Mouse (Mus musculus) MEL (cell line): ENCODE measurements around the gene BC005537. TPM values are rescaled to one million over a fixed set of nuclear protein-coding genes. Genes with fewer than 3 reads are reported as not detected.

Source experiments
- DNase-seq: peaks from one replicate; pipeline ENCODE4 v3.0.0; 2011; ENCODE audit warnings: low read depth, low spot score
- H3K27ac ChIP-seq: 2 replicates; pipeline ENCODE4 v1.5.1; 2012; ENCODE audit warnings: low read depth, mild to moderate bottlenecking, control low read depth, low read length, moderate library complexity; ENCODE audit not compliant: control insufficient read depth
- H3K27me3 ChIP-seq, 2 experiments: fragments of 150-350 bp in 1 of 2; sonication (generic) in 1 of 2; 2 replicates each; pipeline ENCODE4 v1.6.1; 2012; ENCODE audit warnings: low read length in 2 of 2, mild to moderate bottlenecking in 2 of 2, improper control_type of control experiment in 1 of 2, moderate library complexity in 1 of 2; ENCODE audit not compliant: insufficient read depth in 2 of 2, control insufficient read depth in 1 of 2
- H3K36me3 ChIP-seq, 2 experiments: 2 replicates each; pipeline ENCODE4 v1.6.1; 2012 to 2014; ENCODE audit warnings: low read length in 2 of 2, improper control_type of control experiment in 1 of 2, inconsistent platforms in 1 of 2, mild to moderate bottlenecking in 1 of 2; ENCODE audit not compliant: insufficient read depth in 2 of 2, control insufficient read depth in 1 of 2
- H3K4me1 ChIP-seq, 2 experiments: fragments of 150-350 bp in 1 of 2; sonication (generic) in 1 of 2; 2 replicates each; pipeline ENCODE4 v1.6.1; 2012; ENCODE audit warnings: low read length in 2 of 2, improper control_type of control experiment in 1 of 2, mild to moderate bottlenecking in 1 of 2; ENCODE audit not compliant: insufficient read depth in 2 of 2, control insufficient read depth in 1 of 2
- H3K4me3 ChIP-seq, 2 experiments: fragments of 150-350 bp in 1 of 2; sonication (generic) in 1 of 2; 2 replicates each; pipeline ENCODE4 v1.5.1; 2012; ENCODE audit warnings: low read depth in 2 of 2, low read length in 2 of 2, mild to moderate bottlenecking in 2 of 2, moderate library complexity in 2 of 2, control low read depth in 1 of 2, improper control_type of control experiment in 1 of 2; ENCODE audit not compliant: control insufficient read depth in 1 of 2, insufficient read depth in 1 of 2
- H3K79me2 ChIP-seq: 2 replicates; pipeline ENCODE4 v1.6.1; 2012; ENCODE audit warnings: mild to moderate bottlenecking, low read length, moderate library complexity; ENCODE audit not compliant: control insufficient read depth, poor library complexity, insufficient read depth
- H3K9ac ChIP-seq: 2 replicates; pipeline ENCODE4 v1.6.1; 2012; ENCODE audit warnings: low read depth, mild to moderate bottlenecking, control low read depth, low read length, moderate library complexity; ENCODE audit not compliant: control insufficient read depth, poor library complexity, severe bottlenecking
- H3K9me3 ChIP-seq: fragments of 150-350 bp; sonication (generic); replicated peaks from 2 replicates; pipeline ENCODE4 v1.6.1; 2012; ENCODE audit warnings: mild to moderate bottlenecking, low read length, improper control_type of control experiment, moderate library complexity; ENCODE audit not compliant: insufficient read depth
- BHLHE40 ChIP-seq: IDR thresholded peaks from 2 replicates; pipeline ENCODE4 v1.6.1; 2012; ENCODE audit warnings: low read depth, mild to moderate bottlenecking, inconsistent platforms, low read length, improper control_type of control experiment, borderline replicate concordance
- CHD1 ChIP-seq: IDR thresholded peaks from 2 replicates; pipeline ENCODE4 v1.6.1; 2012; ENCODE audit warnings: low read depth, mild to moderate bottlenecking, inconsistent platforms, low read length, improper control_type of control experiment
- ELF1 ChIP-seq: IDR thresholded peaks from 2 replicates; pipeline ENCODE4 v1.6.1; 2014; ENCODE audit warnings: low read depth, mild to moderate bottlenecking, inconsistent platforms, low read length, improper control_type of control experiment, moderate library complexity
- HCFC1 ChIP-seq: IDR thresholded peaks from 2 replicates; pipeline ENCODE4 v1.6.1; 2012; ENCODE audit warnings: low read depth, mild to moderate bottlenecking, inconsistent platforms, low read length, improper control_type of control experiment, moderate library complexity
- JUND ChIP-seq: IDR thresholded peaks from 2 replicates; pipeline ENCODE4 v1.6.1; 2011; ENCODE audit warnings: low read depth, mild to moderate bottlenecking, improper control_type of control experiment, low read length
- KAT2A ChIP-seq: conservative IDR thresholded peaks from 2 replicates; pipeline ENCODE4 v1.6.1; 2012; ENCODE audit warnings: low read depth, low read length, improper control_type of control experiment, inconsistent platforms
- MAFK ChIP-seq: IDR thresholded peaks from 2 replicates; pipeline ENCODE4 v1.6.1; 2011; ENCODE audit warnings: low read depth, mild to moderate bottlenecking, low read length, improper control_type of control experiment, borderline replicate concordance
- MAZ ChIP-seq: IDR thresholded peaks from 2 replicates; pipeline ENCODE4 v1.6.1; 2012; ENCODE audit warnings: low read depth, mild to moderate bottlenecking, inconsistent platforms, low read length, improper control_type of control experiment
- MEF2A ChIP-seq: IDR thresholded peaks from 2 replicates; pipeline ENCODE4 v1.6.1; 2014; ENCODE audit warnings: low read depth, mild to moderate bottlenecking, inconsistent platforms, low read length, improper control_type of control experiment; ENCODE audit not compliant: poor library complexity, insufficient replicate concordance, severe bottlenecking; ENCODE audit errors: extremely low read depth
- MYB ChIP-seq: IDR thresholded peaks from 2 replicates; pipeline ENCODE4 v1.6.1; 2011; ENCODE audit warnings: mild to moderate bottlenecking, low read depth, low read length, improper control_type of control experiment
- MYC ChIP-seq: IDR thresholded peaks from 2 replicates; pipeline ENCODE4 v1.6.1; 2011; ENCODE audit warnings: low read depth, mild to moderate bottlenecking, low read length, improper control_type of control experiment, moderate library complexity
- NELFE ChIP-seq: IDR thresholded peaks from 2 replicates; pipeline ENCODE4 v1.6.1; 2011; ENCODE audit warnings: low read depth, low read length, improper control_type of control experiment
- POLR2A ChIP-seq, 2 experiments: IDR thresholded peaks; 2 replicates each; pipeline ENCODE4 v1.6.1; 2011 to 2012; ENCODE audit warnings: low read length in 2 of 2, mild to moderate bottlenecking in 2 of 2, control low read depth in 1 of 2, improper control_type of control experiment in 1 of 2, low read depth in 1 of 2, moderate library complexity in 1 of 2; ENCODE audit not compliant: control insufficient read depth in 1 of 2, insufficient read depth in 1 of 2, poor library complexity in 1 of 2
- POLR2AphosphoS2 ChIP-seq: IDR thresholded peaks from 2 replicates; pipeline ENCODE4 v1.6.1; 2011; ENCODE audit warnings: low read length, improper control_type of control experiment
- POLR2AphosphoS5 ChIP-seq: IDR thresholded peaks from 2 replicates; pipeline ENCODE4 v1.6.1; 2012; ENCODE audit warnings: low read depth, borderline replicate concordance, mild to moderate bottlenecking, inconsistent platforms, low read length, moderate library complexity, mixed read lengths
- RCOR1 ChIP-seq: IDR thresholded peaks from 2 replicates; pipeline ENCODE4 v1.6.1; 2012; ENCODE audit warnings: low read depth, mild to moderate bottlenecking, inconsistent platforms, low read length, improper control_type of control experiment
- SMC3 ChIP-seq: IDR thresholded peaks from 2 replicates; pipeline ENCODE4 v1.6.1; 2011; ENCODE audit warnings: low read depth, low read length, improper control_type of control experiment
- TBP ChIP-seq: IDR thresholded peaks from 2 replicates; pipeline ENCODE4 v1.8.0; 2011; ENCODE audit warnings: low read depth, low read length, improper control_type of control experiment
- TCF12 ChIP-seq: IDR thresholded peaks from 2 replicates; pipeline ENCODE4 v1.6.1; 2014; ENCODE audit warnings: low read depth, mild to moderate bottlenecking, inconsistent platforms, low read length, improper control_type of control experiment, moderate library complexity
- USF2 ChIP-seq, 2 experiments: IDR thresholded peaks; 2 replicates each; pipeline ENCODE4 v1.6.1; 2011 to 2012; ENCODE audit warnings: improper control_type of control experiment in 2 of 2, low read length in 2 of 2, borderline replicate concordance in 1 of 2, inconsistent platforms in 1 of 2, low read depth in 1 of 2, mild to moderate bottlenecking in 1 of 2; ENCODE audit not compliant: insufficient read depth in 1 of 2
- ZC3H11A ChIP-seq: IDR thresholded peaks from 2 replicates; pipeline ENCODE4 v1.6.1; 2012; ENCODE audit warnings: low read depth, mild to moderate bottlenecking, inconsistent platforms, low read length, improper control_type of control experiment
- ZKSCAN1 ChIP-seq: IDR thresholded peaks from 2 replicates; pipeline ENCODE4 v1.6.1; 2012; ENCODE audit warnings: low read depth, mild to moderate bottlenecking, inconsistent platforms, low read length, improper control_type of control experiment, moderate library complexity
- ZNF384 ChIP-seq: IDR thresholded peaks from 2 replicates; pipeline ENCODE4 v1.6.1; 2012; ENCODE audit warnings: low read depth, mild to moderate bottlenecking, inconsistent platforms, low read length, improper control_type of control experiment
- polyA plus RNA-seq, 2 experiments: library from polyadenylated mRNA; stranded (reverse) in 1 of 2; unstranded in 1 of 2; fragments of >175 nt in 1 of 2; fragments of >200 nt in 1 of 2; gene quantifications; 2 replicates each; pipeline versions ENCODE4 v1.2.1 to v1.2.4; 2012; ENCODE audit warnings: low replicate concordance in 2 of 2, low read depth in 1 of 2; ENCODE audit not compliant: insufficient read length in 2 of 2, insufficient read depth in 1 of 2, missing spikeins in 1 of 2
- total RNA-seq: library from RNA; depleted of rRNA; stranded (reverse); fragments of 300-350 nt; gene quantifications from 2 replicates; pipeline ENCODE4 v1.2.3, GENCODE M21; 2012

The BC005537 gene
- total and polyA plus RNA-seq, 3 experiments: 32.7 to 62.6 (median 48.8) TPM

GRCm38 (mm10) chr13:24803196-24803595 lies 1.7 kb downstream of the BC005537 start:
- Histone ChIP-seq H3K79me2 (peaks cover 48% of the 10 kb centered on the region), H3K27ac (no peak overlapping the region), H3K9me3 (no peaks in the 10 kb centered on the region), H3K9ac (peak overlapping the region; percentile 98), H3K36me3 (peaks cover 35 to 37% of the 10 kb centered on the region in 2 experiments), H3K4me3 (peak overlapping the region; percentile 82 to 100), H3K27me3 (no peaks in the 10 kb centered on the region), H3K4me1 (peaks cover 8 to 12% of the 10 kb centered on the region in 2 experiments)
- no peak for TF ChIP-seq ZKSCAN1
- no peak for TF ChIP-seq USF2 (IDR thresholded peaks at IDR 0.05; ENCODE audit: borderline replicate concordance in 1 of 2, insufficient read depth in 1 of 2, low read depth in 1 of 2, low read length in 2 of 2)
- no peak for TF ChIP-seq KAT2A
- no peak for TF ChIP-seq HCFC1
- TF ChIP-seq POLR2AphosphoS2: no peak
- no peak for TF ChIP-seq MAZ
- TF ChIP-seq ZC3H11A: no peak
- no peak for TF ChIP-seq JUND
- TF ChIP-seq MYB: no peak
- TF ChIP-seq TCF12: no peak
- TF ChIP-seq MYC: no peak
- TF ChIP-seq CHD1: no peak
- TF ChIP-seq POLR2AphosphoS5: no peak
- TF ChIP-seq SMC3: no peak
- TF ChIP-seq MEF2A: no peak
- no peak for TF ChIP-seq NELFE
- TF ChIP-seq MAFK: no peak
- TF ChIP-seq ELF1: no peak
- no peak for TF ChIP-seq TBP
- TF ChIP-seq POLR2A (IDR thresholded peaks at IDR 0.05; ENCODE audit: control insufficient read depth in 1 of 2, insufficient read depth in 1 of 2, low read depth in 1 of 2, low read length in 2 of 2, poor library complexity in 1 of 2): no peak; a peak in 1 of 4 replicates
- peak; percentile 51 for DNase-seq

DNA sequence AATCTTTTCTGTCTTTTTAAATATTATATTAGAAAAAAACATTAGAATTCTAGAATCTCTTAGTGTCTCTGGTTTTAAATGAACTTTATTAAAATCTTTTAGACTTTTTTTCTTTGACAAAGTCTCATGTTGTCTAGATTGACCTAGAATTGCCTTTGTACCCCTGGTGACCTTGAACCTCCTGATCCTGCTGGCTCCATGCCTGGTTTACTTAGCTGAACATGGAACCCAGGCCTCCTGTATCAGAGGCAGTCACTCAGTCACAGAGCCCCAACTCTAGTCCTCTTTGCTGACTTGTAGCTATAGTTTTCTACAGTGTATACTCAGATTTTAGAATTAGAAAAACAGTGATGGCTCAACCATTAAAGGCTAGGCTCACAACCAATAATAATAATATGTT lies 4.6 kb downstream of the BC005537 start:
- peaks cover 39 to 57% of the 10 kb centered on the region in 2 experiments for H3K36me3 ChIP-seq
- no peak for DNase-seq
- H3K4me3 ChIP-seq: no peak overlapping the region
- H3K27me3 ChIP-seq: no peaks in the 10 kb centered on the region
- no peak overlapping the region for H3K27ac ChIP-seq
- no peak for TF ChIP-seq POLR2AphosphoS5
- TF ChIP-seq BHLHE40: no peak
- TF ChIP-seq RCOR1: no peak
- no peak for TF ChIP-seq HCFC1
- TF ChIP-seq ZNF384: no peak
- no peak for TF ChIP-seq TBP
- TF ChIP-seq MYC: no peak
- no peak for TF ChIP-seq CHD1
- H3K9ac ChIP-seq: no peak overlapping the region
- no peaks in the 10 kb centered on the region for H3K9me3 ChIP-seq
- peaks cover 44% of the 10 kb centered on the region for H3K79me2 ChIP-seq
- peaks cover 7 to 9% of the 10 kb centered on the region in 2 experiments; a peak in 3 of 4 replicates for H3K4me1 ChIP-seq
